Mouse (Mus musculus) brain, embryonic 18.5 days (tissue): ENCODE results near the gene Ptprb.

Experiments
- DNase-seq: peaks from one replicate; pipeline ENCODE4 v3.0.0-alpha.2; 2012; ENCODE audit warnings: low read depth, low spot score

Ptprb gene

DNA sequence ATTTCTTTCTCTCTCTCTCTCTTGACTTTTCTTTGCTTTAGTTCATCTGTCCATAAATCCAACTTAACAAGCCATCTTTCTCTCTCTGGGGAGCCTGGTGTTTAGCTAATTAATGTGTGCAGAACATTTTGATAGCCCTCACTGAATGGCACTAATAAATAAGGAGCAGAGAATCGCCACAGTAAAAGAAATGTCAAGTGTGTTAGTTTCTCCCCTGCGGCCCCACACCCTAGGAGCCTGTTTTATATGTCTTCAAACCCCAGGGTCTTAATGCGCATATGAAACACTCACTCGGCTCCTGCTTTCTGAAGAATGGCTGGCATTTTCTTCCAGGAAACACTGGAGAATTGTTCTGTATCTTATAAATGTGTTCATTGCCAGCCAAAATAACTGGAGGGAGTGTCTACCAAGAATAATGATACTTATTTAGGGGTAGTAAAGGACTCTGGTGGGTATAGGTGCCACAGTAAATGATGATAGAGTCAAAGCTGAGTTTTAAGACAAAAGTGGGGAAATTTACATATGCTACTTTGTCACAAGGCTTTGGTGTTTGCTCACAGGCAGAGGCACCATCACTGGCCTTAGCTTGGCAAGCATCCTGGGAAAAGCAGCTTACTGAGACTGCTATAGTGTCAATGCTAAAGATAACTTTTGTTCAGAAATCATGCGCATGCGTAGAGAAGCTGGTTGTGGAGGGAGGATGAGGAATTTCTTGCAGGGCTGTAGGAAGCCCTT lies 95.8 kb downstream of the Ptprb start:
- no peak for DNase-seq

DNA sequence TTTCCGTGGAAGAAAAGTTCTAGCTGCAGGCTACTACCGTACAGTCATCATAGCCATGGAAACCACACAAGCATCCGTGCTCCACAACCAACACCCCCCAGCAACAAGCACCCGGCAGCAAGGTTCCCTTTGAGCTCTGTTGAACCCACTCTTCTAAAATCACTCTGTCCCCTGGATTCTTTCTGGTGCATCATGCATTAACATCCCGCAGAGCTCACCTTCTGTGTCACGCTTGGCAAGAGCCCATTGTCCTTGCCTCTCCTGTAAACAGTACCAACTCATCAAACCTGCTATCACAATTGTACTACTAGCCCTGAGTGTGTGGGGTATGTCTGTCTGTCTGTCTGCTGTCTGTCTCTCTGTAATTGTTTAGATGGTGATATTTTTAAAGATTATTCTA lies 98.8 kb downstream of the Ptprb start:
- DNase-seq: no peak

DNA sequence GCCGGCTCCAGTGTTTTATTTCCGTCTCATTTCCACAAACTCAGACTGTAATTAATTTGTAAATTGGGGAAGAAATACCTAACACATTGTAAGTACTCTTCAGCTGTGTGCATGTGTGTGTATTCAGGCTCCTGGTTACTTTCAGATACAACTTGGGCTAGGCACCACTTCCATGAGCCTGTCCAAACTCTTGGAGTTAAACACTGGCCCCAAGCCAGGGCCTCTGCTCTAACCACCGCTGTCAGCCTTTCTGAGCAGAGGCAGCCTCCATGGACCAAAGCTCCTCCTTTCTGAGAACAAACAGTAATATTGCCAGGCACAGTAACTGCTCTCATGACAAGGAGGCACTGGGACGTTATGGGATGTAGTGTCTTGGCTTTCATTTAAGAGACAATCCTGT lies 101.5 kb downstream of the Ptprb start:
- no peak for DNase-seq

DNA sequence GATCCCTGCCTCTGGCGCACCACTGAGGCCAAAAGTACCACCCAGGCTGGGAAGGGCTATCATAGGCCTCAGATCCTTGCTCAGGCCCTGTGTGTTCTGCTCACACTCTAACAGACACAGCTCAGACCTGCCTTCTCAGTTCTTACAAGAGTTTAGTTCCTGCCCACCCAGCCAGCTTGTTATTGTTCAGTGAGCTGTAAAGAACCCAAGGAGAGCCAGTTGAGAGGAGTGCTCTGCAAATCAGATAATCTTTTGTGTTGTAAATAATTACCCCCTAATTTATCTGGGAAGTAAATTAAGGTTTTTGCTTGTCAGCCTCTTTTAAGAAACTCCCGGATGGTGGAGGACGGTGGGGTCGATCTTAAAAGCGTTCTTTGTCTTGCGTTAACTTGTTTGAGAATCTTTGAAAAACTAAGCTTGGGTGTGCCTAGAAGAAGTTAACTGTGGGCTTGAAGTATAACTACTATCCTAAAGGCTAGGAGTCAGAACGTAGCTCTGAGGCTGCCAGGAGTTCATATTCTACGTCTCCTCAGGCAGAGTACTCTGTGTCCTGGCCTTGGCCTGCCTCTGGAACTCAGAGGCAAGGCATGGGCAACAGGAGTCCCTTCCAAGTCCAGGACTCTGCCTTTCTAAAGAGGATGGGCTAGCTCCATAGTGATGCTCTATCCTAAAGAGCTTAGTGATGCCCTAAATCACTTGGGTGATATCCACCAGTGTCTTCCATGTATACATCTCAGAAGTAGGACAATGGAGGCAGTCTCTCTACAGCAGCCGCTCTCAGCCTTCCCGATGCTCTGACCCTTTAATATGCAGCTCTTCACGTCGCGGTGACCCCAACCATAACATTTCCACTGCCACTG lies 107.7 kb downstream of the Ptprb start:
- no peak for DNase-seq

DNA sequence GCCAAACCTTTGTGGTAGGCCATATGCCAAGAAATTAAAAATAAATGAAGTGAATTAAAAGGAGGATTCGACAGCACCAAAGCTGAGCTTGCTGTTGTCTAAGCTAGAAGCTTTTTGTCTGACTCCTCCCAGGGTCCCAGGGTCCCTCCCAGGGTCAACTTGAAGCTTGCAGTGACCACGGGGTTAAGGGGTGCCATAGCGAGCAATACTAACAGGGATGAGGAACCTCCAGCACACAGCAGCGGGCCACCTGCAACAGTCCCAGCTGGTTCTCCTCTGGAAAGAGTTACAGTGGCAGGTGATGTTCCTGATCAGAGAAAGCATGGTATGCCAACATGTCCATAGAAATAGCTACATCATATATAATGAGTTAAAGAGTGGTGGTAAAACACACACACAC lies 109.1 kb downstream of the Ptprb start:
- no peak for DNase-seq

DNA sequence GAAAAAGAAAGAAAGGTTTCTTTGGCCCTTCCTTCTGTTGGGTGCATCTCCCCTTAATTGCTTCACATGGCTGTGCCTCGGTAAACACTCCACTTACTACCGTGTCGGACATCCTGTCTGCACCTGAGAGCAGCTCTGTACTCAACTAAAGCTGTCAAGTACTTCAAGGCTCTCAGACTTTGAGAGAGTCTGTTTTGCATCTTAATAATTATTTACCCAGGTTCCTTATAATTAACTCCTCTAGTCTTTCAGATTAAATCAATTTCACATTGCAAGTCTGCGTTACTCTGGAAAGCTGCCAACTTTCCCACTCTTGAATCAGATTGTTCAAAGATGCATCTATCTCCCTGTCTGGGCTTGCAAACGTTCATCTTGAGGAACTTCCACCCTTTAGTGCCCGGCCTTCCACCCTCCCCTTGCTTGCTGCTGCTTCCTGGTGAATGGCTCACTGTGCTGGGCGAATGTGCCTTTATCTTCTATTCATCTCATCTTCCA lies 111.1 kb downstream of the Ptprb start:
- no peak for DNase-seq

DNA sequence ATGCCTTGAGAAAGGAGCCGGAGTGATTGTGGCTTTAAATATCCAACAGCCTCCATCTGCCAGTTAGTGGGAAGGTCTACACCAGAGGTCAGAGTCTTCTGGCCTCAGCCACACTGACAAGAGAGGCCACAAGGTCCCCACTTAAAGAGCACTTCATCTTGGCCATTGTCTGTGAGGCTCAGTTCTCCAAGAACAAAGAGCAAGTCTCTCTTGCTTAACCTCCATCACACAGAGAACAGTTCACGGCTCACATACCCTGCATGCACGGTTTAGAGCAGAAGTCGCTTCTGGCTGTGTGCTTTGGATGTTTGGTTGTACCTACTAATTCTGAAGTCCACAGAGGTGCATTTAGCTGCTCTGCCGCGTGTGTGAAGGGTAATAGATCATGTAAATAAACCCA lies 113.5 kb downstream of the Ptprb start:
- no peak for DNase-seq

DNA sequence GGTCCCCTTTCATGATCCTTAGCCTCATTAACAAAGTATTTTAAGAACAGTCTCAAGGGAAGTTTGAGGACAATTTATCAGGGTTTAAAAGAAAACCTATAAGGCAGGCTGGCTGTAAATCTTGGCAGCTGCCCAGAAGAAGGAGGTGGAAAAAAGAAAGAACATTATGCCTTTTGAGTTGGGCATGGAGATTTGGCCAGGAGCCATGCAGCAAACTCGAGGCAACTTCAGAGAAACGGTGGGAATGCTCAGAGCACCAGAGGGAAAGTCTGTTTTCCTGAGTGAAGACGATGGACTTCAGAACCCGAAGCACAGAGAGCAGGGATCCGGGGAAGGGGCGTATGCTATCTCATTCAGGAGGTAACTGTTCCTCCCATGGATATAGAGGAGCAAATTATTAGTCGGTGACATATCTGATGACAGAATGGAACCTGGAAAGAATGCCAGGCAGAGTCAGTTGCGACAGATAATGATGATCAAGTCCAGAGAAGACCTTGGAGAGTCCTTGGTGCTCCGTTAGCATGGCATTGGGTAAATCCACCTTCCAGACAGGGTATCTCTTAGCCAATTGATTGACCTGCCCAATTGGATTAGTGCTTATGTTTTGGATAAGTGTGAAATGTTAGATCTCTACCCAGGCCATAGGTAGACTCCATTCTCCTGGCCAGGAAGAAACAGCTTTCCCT lies 118.6 kb downstream of the Ptprb start:
- no peak for DNase-seq

DNA sequence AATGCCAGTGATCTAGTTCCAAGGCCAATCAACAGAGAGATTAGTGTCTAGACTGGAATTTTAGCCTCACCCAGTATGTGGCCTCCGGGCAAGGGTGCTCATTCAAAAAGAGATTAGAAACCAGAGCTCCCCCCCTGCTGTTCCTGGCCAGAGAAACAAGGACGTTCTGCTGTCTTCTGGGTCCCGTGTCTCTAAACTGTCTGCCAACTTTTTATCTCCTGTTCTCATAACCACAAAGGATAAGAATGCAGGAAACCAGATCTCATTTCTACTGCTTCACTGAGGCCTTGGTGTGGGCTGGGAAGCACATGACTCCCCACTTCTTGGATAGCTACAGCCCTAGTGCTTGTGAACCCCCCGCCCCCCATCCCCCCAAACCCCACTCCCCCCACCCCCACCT lies 119.3 kb downstream of the Ptprb start:
- no peak for DNase-seq

DNA sequence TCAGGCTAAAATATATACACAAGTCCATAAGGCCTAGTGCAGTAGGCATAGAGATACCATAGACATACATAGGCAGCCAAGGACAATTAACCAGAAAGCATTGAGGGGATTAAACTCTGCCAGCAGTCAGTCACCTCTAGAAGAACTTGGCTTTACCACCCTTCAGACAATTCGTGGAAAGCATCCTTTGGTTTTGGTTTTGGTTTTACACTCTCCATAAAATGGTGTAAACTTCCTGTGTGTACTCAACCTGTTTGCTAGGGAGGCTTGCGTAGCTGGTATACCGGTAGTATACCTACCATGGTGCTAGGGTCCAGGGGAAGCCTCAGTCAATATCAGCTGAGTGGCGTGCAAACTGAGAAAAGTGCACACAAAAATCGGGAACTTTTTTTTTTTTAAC lies 121.0 kb downstream of the Ptprb start:
- DNase-seq: no peak

DNA sequence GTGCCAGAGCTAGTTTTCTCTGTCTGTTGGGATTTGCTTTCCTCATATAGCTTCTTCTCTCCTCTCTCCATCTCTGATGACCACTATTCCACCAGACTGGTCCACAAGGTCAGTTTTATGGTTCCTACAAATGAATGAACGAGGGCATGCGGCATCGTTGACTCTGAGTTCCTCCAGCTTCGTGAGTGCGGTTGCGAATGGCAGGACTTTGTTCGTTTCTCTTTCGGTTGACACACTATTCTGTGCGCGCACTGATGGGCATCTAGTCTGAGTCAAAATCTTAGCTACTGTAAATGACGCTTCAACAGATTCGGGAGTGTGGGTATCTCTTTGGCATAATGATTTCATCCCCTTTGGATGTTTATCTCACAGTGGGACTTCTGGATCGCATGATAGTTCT lies 121.6 kb downstream of the Ptprb start:
- no peak for DNase-seq

DNA sequence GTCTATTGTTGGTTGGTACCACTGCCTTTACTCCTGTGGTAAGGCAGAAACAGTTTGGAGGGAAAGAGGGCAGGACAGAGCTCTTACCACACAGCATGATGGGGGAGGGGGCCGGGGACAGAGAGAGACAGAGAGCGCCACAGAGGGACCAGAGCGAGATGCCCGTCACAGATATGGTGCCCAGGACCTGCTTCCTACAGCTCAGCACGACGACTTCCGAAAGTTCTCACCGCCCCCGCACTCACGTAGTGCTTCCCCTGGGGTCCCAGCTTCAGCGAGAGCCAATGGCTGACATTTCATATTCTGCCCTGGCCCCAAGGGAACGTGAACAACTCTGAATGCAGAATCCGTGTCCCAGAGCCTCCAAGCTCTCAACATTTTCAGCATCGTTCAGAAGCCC lies 122.2 kb downstream of the Ptprb start:
- no peak for DNase-seq

DNA sequence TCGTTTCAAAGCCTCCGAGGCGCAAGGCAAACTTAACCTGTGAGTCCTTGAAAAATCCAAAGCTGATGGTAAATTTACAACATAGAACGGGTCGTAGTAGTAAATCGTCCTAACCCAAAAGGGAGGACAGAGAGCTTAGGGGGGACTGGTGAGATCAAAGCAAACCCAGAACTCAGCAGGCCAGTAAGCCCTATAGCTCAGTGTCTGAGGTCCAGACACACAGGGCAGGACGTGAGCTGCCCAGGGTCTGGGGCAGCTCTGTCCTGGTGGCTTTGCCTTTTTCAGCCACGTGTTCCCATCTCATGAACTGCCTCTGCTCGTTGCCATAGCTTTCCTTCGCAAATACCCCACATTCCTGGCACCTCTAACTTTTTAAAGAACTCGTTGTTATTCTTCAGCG lies 122.7 kb downstream of the Ptprb start:
- no peak for DNase-seq

DNA sequence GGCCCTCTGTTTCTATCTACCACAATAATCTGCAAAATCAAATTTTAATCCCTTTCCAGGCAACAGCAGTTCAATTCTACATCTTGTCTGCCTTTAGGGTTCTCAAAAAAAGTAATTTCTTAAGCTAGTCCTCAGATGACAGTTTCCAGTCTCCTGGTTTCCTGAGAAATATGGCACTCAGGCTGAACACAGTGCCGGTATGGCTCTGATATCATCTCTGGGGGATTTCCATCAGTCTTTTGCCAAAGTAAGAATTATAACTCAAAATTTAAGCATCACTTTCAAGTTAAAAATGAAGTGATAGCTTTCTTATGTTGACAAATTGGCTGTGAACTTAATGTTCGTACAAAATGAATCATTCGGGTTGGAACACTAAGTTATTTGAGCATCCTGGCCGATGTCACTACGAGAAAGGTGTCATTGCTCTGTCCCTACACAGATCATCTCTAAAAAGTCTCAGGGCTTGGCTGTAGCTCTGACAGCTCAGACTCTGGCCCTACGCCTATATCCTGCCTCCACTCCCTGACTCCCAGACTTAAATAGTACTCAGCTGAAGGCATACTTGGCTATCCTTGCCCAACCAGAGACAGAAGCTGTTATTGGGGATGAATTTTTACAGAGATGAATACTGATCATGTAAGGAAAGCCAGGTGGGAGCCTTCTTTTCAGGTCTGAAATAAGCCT lies 127.6 kb downstream of the Ptprb start:
- no peak for DNase-seq

DNA sequence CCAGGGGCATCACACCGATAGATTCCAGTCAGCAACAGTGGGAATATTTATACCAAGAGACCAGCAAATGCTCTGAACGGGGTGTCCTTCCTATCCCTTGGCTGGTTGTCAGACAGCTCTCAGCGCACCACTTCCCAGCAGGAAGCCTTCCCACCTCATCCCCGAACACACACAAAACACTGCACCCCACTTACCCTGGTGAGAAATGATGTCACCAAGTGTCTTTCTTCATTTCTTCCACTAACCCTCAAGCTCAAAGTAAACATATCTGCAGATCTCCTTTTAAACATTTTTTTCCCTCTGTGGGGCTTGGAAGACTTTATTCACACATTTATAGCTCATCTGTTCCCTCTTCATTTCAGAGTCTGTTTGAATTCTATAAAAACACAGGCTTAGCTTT lies 128.4 kb downstream of the Ptprb start:
- DNase-seq: no peak

DNA sequence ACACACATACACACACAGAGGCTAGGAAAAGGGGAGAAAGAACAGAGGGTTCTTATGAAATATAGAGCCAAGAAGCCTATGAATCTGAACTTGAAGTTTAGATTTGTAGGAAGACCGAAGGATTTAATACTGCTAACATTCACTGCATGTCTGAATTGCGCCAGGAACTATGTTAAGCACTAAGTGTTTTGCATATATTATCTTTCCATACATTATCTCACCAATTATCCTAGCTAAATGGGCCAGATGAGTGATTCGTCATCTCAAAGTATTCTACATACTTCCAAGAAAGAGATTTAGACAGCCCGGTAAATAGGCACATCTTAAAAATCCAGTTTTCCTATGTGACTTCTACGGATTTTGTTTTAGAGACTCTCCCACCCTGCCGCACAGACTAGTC lies 129.7 kb downstream of the Ptprb start:
- DNase-seq: no peak

DNA sequence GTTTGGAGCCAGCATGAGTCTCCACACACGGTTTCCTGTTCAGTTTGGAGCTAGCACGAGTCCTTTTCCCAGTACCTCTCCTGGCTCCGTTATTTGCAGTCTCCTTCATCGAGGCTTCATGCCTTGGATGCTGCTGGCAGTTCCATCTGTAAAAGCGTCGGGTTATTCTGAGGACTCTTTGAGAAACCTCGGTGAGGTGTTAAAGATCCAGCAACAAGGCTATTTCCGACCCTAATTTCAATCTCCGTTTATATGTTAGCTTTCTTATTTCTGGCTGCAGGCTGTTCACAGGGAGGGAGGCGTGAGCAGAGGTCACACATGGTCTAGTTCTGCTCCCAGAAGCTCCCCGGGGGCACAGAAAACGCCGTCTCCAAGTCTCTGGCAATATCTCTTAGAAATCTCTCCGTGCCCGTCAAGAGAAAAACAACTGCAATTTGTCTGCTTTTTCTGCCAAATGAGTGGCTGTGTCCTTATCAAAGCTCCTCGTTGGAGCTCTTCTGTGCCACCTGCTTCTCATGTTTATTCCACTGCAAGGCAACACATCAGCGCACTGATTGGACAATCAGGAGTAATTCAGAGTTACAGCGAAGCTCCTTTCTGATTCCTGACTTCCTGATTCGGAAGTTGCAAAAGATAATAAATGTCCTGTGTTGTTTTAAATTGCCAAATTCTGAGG lies 132.5 kb downstream of the Ptprb start:
- DNase-seq: no peak

DNA sequence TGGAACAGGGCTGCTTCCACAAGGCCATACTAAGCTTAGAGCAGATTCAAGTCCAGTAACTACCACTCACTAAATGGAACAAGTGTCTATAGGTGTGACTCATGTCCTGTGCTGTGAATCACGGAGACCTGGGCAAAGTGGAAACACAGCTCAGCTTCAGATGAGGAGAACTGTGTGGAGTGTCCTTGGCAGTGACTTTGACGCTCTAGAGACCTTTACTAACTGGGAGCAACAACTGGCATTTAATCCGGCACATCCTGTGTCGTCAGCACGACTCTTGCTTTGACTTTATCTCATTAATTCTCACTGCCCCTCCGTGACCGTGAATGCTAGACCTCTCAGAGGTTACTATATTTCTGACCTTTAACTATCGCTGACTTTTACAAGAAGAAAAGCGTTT lies 135.5 kb downstream of the Ptprb start:
- no peak for DNase-seq

DNA sequence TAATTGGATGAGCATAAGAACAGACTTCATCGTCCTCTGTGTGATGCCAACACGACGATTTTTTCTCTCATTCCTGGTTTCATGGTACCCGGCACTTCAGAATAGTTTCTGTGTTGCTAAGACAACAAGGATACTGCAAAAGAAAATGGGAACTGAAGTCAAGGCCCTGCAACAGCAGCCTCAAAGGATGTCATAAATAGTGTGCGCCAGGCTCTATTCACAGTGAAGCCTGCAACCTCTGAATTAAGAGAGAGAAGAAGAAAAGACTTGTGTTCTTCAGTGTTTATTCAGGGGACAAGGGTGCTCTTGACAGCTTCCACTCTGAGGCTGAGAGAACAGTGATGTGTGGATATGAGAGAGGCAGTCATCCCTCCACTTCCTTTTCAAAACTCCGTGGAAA lies 140.8 kb downstream of the Ptprb start:
- DNase-seq: no peak

DNA sequence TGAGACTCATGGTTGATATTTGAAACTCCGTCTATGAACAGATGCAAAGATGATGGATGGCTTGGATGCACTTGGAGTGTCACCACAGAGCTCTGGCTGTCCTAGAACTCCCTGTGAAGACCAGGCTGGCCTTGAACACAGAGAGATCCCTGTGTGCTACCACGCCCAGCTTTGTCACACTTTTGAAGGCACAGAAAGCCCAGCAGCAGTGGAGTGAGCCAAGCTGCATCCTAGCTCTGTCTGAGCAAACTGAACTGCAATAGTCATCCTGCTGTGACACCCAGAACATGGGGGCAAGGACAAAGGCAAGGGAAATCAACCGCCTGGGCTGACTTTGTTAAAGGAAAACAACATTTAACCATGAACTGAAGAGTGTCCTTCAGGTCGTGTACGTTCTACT lies 141.4 kb downstream of the Ptprb start:
- no peak for DNase-seq

DNA sequence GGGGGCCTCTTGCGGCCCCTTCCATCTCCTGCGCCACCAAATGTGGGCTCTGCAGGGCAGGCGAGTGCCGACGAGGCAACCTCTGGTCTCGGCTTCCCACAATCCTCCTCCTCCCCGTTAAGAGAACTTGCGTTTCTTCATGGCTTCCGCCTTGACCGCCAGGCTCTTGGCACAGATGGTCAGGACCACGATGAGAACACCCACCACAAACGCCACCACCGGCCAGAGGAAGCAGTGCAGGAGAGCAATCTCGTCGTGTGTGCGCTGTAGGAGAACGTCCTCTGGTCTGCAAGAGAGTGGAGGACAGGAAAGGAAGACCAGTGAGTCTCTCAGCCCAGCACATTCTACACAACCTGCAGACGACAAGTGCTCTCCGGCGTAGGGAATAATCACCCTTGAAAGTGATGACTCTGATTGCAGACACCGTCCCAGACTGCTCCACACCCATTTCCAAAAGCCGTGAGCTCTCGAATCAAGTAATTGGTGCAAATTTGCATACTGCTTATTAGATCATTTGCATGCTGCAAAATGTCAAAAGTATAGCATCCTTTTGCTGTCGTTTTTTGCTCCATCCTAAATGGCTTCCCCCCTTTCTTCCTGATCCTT lies 142.9 kb downstream of the Ptprb start:
- no peak for DNase-seq
